Mouse (Mus musculus) cerebral cortex, adult 2 months (tissue): Measurements from ENCODE around the gene Taar6.

Source experiments
- WGBS: fragments of 180-500 bp; shearing (Covaris S2); methylation state at CpG from one replicate; pipeline ENCODE4 v1.1.7; 2018; 5-methylcytosine and 5-hydroxymethylcytosine counted together

The Taar6 gene

GRCm38 (mm10) chr10:23985546-23985945 lies at the start of gene Taar6:
Gene Taar6 (minus strand): TSS chr10:23985646.
- WGBS = 82% methylated on average over 8 of the region's 8 CpGs

GRCm38 (mm10) chr10:24026922-24027321 lies 41.5 kb upstream of the Taar6 start, which contains the start of gene Taar7d:
Gene Taar7d (plus strand): TSS chr10:24027222.

GRCm38 (mm10) chr10:24008143-24008542 lies 22.7 kb upstream of the Taar6 start:
- WGBS = 93% methylated on average over 1 of the region's 1 CpGs

- WGBS = 43% methylated on average over 2 of the region's 2 CpGs
Measured at GRCm38 (mm10) chr10:24007034-24007433, 21.6 kb upstream of the Taar6 start.

GRCm38 (mm10) chr10:24006442-24006841 lies 21.0 kb upstream of the Taar6 start:
- WGBS = 50% methylated on average over 1 of the region's 1 CpGs

GRCm38 (mm10) chr10:23999639-24000038 lies 14.2 kb upstream of the Taar6 start, which contains the start of gene Taar7b:
Gene Taar7b (plus strand): TSS chr10:23999939.
- 85% methylated on average over 1 of the region's 1 CpGs for WGBS

GRCm38 (mm10) chr10:23993381-23993780 lies 7.9 kb upstream of the Taar6 start, which contains the start of gene Taar7a:
Gene Taar7a (minus strand): TSS chr10:23993481.
- 81% methylated on average over 3 of the region's 3 CpGs for WGBS

- WGBS = 80% methylated on average over 5 of the region's 5 CpGs
Measured at GRCm38 (mm10) chr10:23986419-23986818, 973 bp upstream of the Taar6 start.

- WGBS = 35% methylated on average over 16 of the region's 16 CpGs
Measured at GRCm38 (mm10) chr10:23978901-23979705, 6.3 kb downstream of the Taar6 start.

- 76% methylated on average over 4 of the region's 4 CpGs for WGBS
Measured at GRCm38 (mm10) chr10:23977958-23978357, 7.5 kb downstream of the Taar6 start.

GRCm38 (mm10) chr10:23971256-23971655 lies 14.2 kb downstream of the Taar6 start:
- 88% methylated on average over 5 of the region's 5 CpGs for WGBS

- WGBS = 92% methylated on average over 11 of the region's 11 CpGs
Measured at GRCm38 (mm10) chr10:23970656-23971165, 14.7 kb downstream of the Taar6 start, which contains the start of gene Taar5. Gene Taar5 (plus strand): TSS chr10:23970706.

- WGBS = 94% methylated on average over 6 of the region's 6 CpGs
Measured at GRCm38 (mm10) chr10:23964921-23965610, 20.4 kb downstream of the Taar6 start.

GRCm38 (mm10) chr10:23963444-23963843 lies 22.0 kb downstream of the Taar6 start:
- 31% methylated on average over 3 of the region's 3 CpGs for WGBS

GRCm38 (mm10) chr10:23960444-23960915 lies 25.0 kb downstream of the Taar6 start, which contains the start of gene Taar4:
Gene Taar4 (plus strand): TSS chr10:23960494.
- 96% methylated on average over 13 of the region's 13 CpGs for WGBS

- 50% methylated on average over 3 of the region's 3 CpGs for WGBS
Measured at GRCm38 (mm10) chr10:23959071-23959470, 26.4 kb downstream of the Taar6 start.

- 83% methylated on average over 6 of the region's 6 CpGs for WGBS
Measured at GRCm38 (mm10) chr10:23951714-23952113, 33.7 kb downstream of the Taar6 start.

GRCm38 (mm10) chr10:23949508-23950005 lies 35.9 kb downstream of the Taar6 start, which contains the start of gene Taar3:
Gene Taar3 (plus strand): TSS chr10:23949558.
- 58% methylated on average over 16 of the region's 16 CpGs for WGBS

- WGBS = 52% methylated on average over 7 of the region's 7 CpGs
Measured at GRCm38 (mm10) chr10:23948026-23948425, 37.4 kb downstream of the Taar6 start.

GRCm38 (mm10) chr10:23942465-23942864 lies 43.0 kb downstream of the Taar6 start:
- 76% methylated on average over 5 of the region's 5 CpGs for WGBS

- 54% methylated on average over 6 of the region's 6 CpGs for WGBS
Measured at GRCm38 (mm10) chr10:23938312-23938711, 47.1 kb downstream of the Taar6 start, which contains the start of gene Taar2. Gene Taar2 (plus strand): TSS chr10:23938572.

GRCm38 (mm10) chr10:23937613-23938012 lies 47.8 kb downstream of the Taar6 start:
- 56% methylated on average over 4 of the region's 4 CpGs for WGBS
